Mouse (Mus musculus): Measurements from ENCODE around the gene Rhobtb3. TPM values are rescaled to one million over a fixed set of nuclear protein-coding genes. Genes with fewer than 3 reads are reported as not detected.

Gene Rhobtb3
- total RNA-seq, 1 experiment = 8.9 TPM

GRCm38 (mm10) chr13:75892876-75893275, 50.8 kb downstream of the Rhobtb3 start:
- DNase-seq (ENCODE audit: low read depth, low spot score) = no peak
- no peaks in the 10 kb centered on the region for H3K4me1 ChIP-seq (ENCODE audit: control insufficient read depth in 2 of 2, insufficient read depth in 2 of 2, low read length in 2 of 2, poor library complexity in 1 of 2)
- no peak overlapping the region for H3K27ac ChIP-seq (ENCODE audit: insufficient read depth, low read depth, low read length, poor library complexity, severe bottlenecking)
- no peak overlapping the region for H3K4me3 ChIP-seq (ENCODE audit: insufficient read depth in 1 of 2, low read depth in 1 of 2, low read length in 2 of 2, poor library complexity in 1 of 2, severe bottlenecking in 1 of 2)
- H3K9me3 ChIP-seq (ENCODE audit: control insufficient read depth, insufficient read depth, low read depth, low read length) = no peaks in the 10 kb centered on the region
- in situ Hi-C loops (cut with MboI; ENCODE audit: low sequenced_read_pairs in 2 of 2, unreplicated experiment in 2 of 2) = no loop called here
- no peak overlapping the region for H3K9ac ChIP-seq (ENCODE audit: insufficient read depth, low read depth, low read length, poor library complexity, severe bottlenecking)
- H3K36me3 ChIP-seq (ENCODE audit: control insufficient read depth, insufficient read depth, low read length, poor library complexity, severe bottlenecking) = no peaks in the 10 kb centered on the region
- TF ChIP-seq ZNF384 (IDR thresholded peaks at IDR 0.05; ENCODE audit: low read depth, low read length) (no peak), ZC3H11A (IDR thresholded peaks at IDR 0.05; ENCODE audit: borderline replicate concordance, low read depth, low read length) (no peak), HCFC1 (IDR thresholded peaks at IDR 0.05; ENCODE audit: borderline replicate concordance, insufficient read depth, low read length) (no peak), CHD2 (IDR thresholded peaks at IDR 0.05; ENCODE audit: low read depth, low read length) (no peak), MAFK (IDR thresholded peaks at IDR 0.05; ENCODE audit: insufficient read depth, low read depth, low read length) (no peak)

- H3K4me1 ChIP-seq (ENCODE audit: control insufficient read depth in 2 of 2, insufficient read depth in 2 of 2, low read length in 2 of 2, poor library complexity in 1 of 2) = no peaks in the 10 kb centered on the region
- in situ Hi-C loops (cut with MboI; ENCODE audit: low sequenced_read_pairs in 2 of 2, unreplicated experiment in 2 of 2) = no loop called here
- no peaks in the 10 kb centered on the region for H3K36me3 ChIP-seq (ENCODE audit: control insufficient read depth, insufficient read depth, low read length, poor library complexity, severe bottlenecking)
- DNase-seq (ENCODE audit: low read depth, low spot score) = no peak
- no peak overlapping the region for H3K9ac ChIP-seq (ENCODE audit: insufficient read depth, low read depth, low read length, poor library complexity, severe bottlenecking)
- H3K9me3 ChIP-seq (ENCODE audit: control insufficient read depth, insufficient read depth, low read depth, low read length) = no peaks in the 10 kb centered on the region
- no peak overlapping the region for H3K4me3 ChIP-seq (ENCODE audit: insufficient read depth in 1 of 2, low read depth in 1 of 2, low read length in 2 of 2, poor library complexity in 1 of 2, severe bottlenecking in 1 of 2)
- no peak overlapping the region for H3K27ac ChIP-seq (ENCODE audit: insufficient read depth, low read depth, low read length, poor library complexity, severe bottlenecking)
- TF ChIP-seq HCFC1 (IDR thresholded peaks at IDR 0.05; ENCODE audit: borderline replicate concordance, insufficient read depth, low read length) (no peak), ZC3H11A (IDR thresholded peaks at IDR 0.05; ENCODE audit: borderline replicate concordance, low read depth, low read length) (no peak), ZNF384 (IDR thresholded peaks at IDR 0.05; ENCODE audit: low read depth, low read length) (no peak), MAFK (IDR thresholded peaks at IDR 0.05; ENCODE audit: insufficient read depth, low read depth, low read length) (no peak), CHD2 (IDR thresholded peaks at IDR 0.05; ENCODE audit: low read depth, low read length) (no peak)
Observed at GRCm38 (mm10) chr13:75892291-75892690, 51.4 kb downstream of the Rhobtb3 start.

- in situ Hi-C loops (cut with MboI; ENCODE audit: low sequenced_read_pairs in 2 of 2, unreplicated experiment in 2 of 2) = no loop called here
- no peaks in the 10 kb centered on the region for H3K36me3 ChIP-seq (ENCODE audit: control insufficient read depth, insufficient read depth, low read length, poor library complexity, severe bottlenecking)
- no peak overlapping the region for H3K27ac ChIP-seq (ENCODE audit: insufficient read depth, low read depth, low read length, poor library complexity, severe bottlenecking)
- no peaks in the 10 kb centered on the region for H3K9me3 ChIP-seq (ENCODE audit: control insufficient read depth, insufficient read depth, low read depth, low read length)
- TF ChIP-seq ZC3H11A (IDR thresholded peaks at IDR 0.05; ENCODE audit: borderline replicate concordance, low read depth, low read length) (no peak), ZNF384 (IDR thresholded peaks at IDR 0.05; ENCODE audit: low read depth, low read length) (no peak), MAFK (IDR thresholded peaks at IDR 0.05; ENCODE audit: insufficient read depth, low read depth, low read length) (no peak), CHD2 (IDR thresholded peaks at IDR 0.05; ENCODE audit: low read depth, low read length) (no peak), HCFC1 (IDR thresholded peaks at IDR 0.05; ENCODE audit: borderline replicate concordance, insufficient read depth, low read length) (no peak)
- no peak overlapping the region for H3K4me3 ChIP-seq (ENCODE audit: insufficient read depth in 1 of 2, low read depth in 1 of 2, low read length in 2 of 2, poor library complexity in 1 of 2, severe bottlenecking in 1 of 2)
- no peaks in the 10 kb centered on the region for H3K4me1 ChIP-seq (ENCODE audit: control insufficient read depth in 2 of 2, insufficient read depth in 2 of 2, low read length in 2 of 2, poor library complexity in 1 of 2)
- H3K9ac ChIP-seq (ENCODE audit: insufficient read depth, low read depth, low read length, poor library complexity, severe bottlenecking) = no peak overlapping the region
- DNase-seq (ENCODE audit: low read depth, low spot score) = no peak
Observed at GRCm38 (mm10) chr13:75891868-75892267, 51.9 kb downstream of the Rhobtb3 start.

DNA sequence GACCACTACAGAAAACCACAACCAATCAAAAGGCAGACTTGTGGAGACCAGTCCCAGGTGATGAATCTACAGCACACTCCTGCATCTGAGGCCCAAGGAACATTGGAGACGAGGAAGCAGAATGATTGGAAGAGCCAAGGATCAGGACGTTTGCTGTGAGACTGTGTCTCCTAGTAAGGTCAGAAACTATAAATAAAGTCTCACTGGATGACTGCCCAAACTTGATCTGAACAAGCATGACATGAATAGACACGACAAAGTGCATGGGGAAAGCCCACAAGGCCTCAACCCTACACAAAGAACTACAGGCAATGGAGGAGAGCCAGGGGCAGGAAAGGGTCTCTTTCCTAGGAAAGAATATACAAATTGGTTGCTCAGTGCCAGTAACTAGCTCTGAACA, 59.9 kb downstream of the Rhobtb3 start:
- no peaks in the 10 kb centered on the region for H3K9me3 ChIP-seq (ENCODE audit: control insufficient read depth, insufficient read depth, low read depth, low read length)
- TF ChIP-seq CHD2 (IDR thresholded peaks at IDR 0.05; ENCODE audit: low read depth, low read length) = no peak
- TF ChIP-seq HCFC1 (IDR thresholded peaks at IDR 0.05; ENCODE audit: borderline replicate concordance, insufficient read depth, low read length) = no peak
- no peak for TF ChIP-seq ZNF384 (IDR thresholded peaks at IDR 0.05; ENCODE audit: low read depth, low read length)
- no peaks in the 10 kb centered on the region for H3K36me3 ChIP-seq (ENCODE audit: control insufficient read depth, insufficient read depth, low read length, poor library complexity, severe bottlenecking)
- DNase-seq (ENCODE audit: low read depth, low spot score) = no peak
- H3K9ac ChIP-seq (ENCODE audit: insufficient read depth, low read depth, low read length, poor library complexity, severe bottlenecking) = no peak overlapping the region
- in situ Hi-C loops (cut with MboI; ENCODE audit: low sequenced_read_pairs in 2 of 2, unreplicated experiment in 2 of 2) = no loop called here
- no peak overlapping the region for H3K27ac ChIP-seq (ENCODE audit: insufficient read depth, low read depth, low read length, poor library complexity, severe bottlenecking)
- H3K4me1 ChIP-seq (ENCODE audit: control insufficient read depth in 2 of 2, insufficient read depth in 2 of 2, low read length in 2 of 2, poor library complexity in 1 of 2) = no peaks in the 10 kb centered on the region
- H3K4me3 ChIP-seq (ENCODE audit: insufficient read depth in 1 of 2, low read depth in 1 of 2, low read length in 2 of 2, poor library complexity in 1 of 2, severe bottlenecking in 1 of 2) = no peak overlapping the region

- H3K4me3 ChIP-seq (ENCODE audit: insufficient read depth in 1 of 2, low read depth in 1 of 2, low read length in 2 of 2, poor library complexity in 1 of 2, severe bottlenecking in 1 of 2) = no peak overlapping the region
- H3K36me3 ChIP-seq (ENCODE audit: control insufficient read depth, insufficient read depth, low read length, poor library complexity, severe bottlenecking) = no peaks in the 10 kb centered on the region
- no peaks in the 10 kb centered on the region for H3K9me3 ChIP-seq (ENCODE audit: control insufficient read depth, insufficient read depth, low read depth, low read length)
- TF ChIP-seq ZC3H11A (IDR thresholded peaks at IDR 0.05; ENCODE audit: borderline replicate concordance, low read depth, low read length) (no peak), ZNF384 (IDR thresholded peaks at IDR 0.05; ENCODE audit: low read depth, low read length) (no peak), MAFK (IDR thresholded peaks at IDR 0.05; ENCODE audit: insufficient read depth, low read depth, low read length) (no peak), CHD2 (IDR thresholded peaks at IDR 0.05; ENCODE audit: low read depth, low read length) (no peak), HCFC1 (IDR thresholded peaks at IDR 0.05; ENCODE audit: borderline replicate concordance, insufficient read depth, low read length) (no peak)
- DNase-seq (ENCODE audit: low read depth, low spot score) = no peak
- H3K9ac ChIP-seq (ENCODE audit: insufficient read depth, low read depth, low read length, poor library complexity, severe bottlenecking) = no peak overlapping the region
- H3K4me1 ChIP-seq (ENCODE audit: control insufficient read depth in 2 of 2, insufficient read depth in 2 of 2, low read length in 2 of 2, poor library complexity in 1 of 2) = peaks cover 2 to 4% of the 10 kb centered on the region in 2 experiments; a peak in 2 of 4 replicates
- no peak overlapping the region for H3K27ac ChIP-seq (ENCODE audit: insufficient read depth, low read depth, low read length, poor library complexity, severe bottlenecking)
- in situ Hi-C loops (cut with MboI; ENCODE audit: low sequenced_read_pairs in 2 of 2, unreplicated experiment in 2 of 2) = no loop called here
Observed at GRCm38 (mm10) chr13:75880501-75880900, 63.2 kb downstream of the Rhobtb3 start.

All from ES-E14 (cell line).